Mouse (Mus musculus): Measurements from ENCODE around the gene Agap2. TPM values are rescaled to one million over a fixed set of nuclear protein-coding genes. Genes with fewer than 3 reads are reported as not detected.

Gene Agap2
- polyA plus RNA-seq, 2 experiments, result 0.32 to 5.3 TPM

- 92% methylated on average over 10 of the region's 10 CpGs for WGBS
- no peaks in the 10 kb centered on the region for H3K9me3 ChIP-seq (ENCODE audit: control insufficient read depth, low read length)
- no peak overlapping the region for H3K4me3 ChIP-seq (replicated peaks; ENCODE audit: low read length)
- H3K27ac ChIP-seq (replicated peaks; ENCODE audit: low read depth, low read length), result no peak overlapping the region
- H3K4me1 ChIP-seq (ENCODE audit: control insufficient read depth, insufficient read depth, low read length), result 0 out of 2 replicates have a peak, but pooled peaks cover 2% of the 10 kb centered on the region
- DNase-seq (ENCODE audit: low spot score) (no peak), ATAC-seq (ENCODE audit: low FRiP score, low read depth) (no peak)
- H3K4me2 ChIP-seq (replicated peaks; ENCODE audit: low read depth, low read length, severe bottlenecking), result no peak overlapping the region
- H3K9ac ChIP-seq (ENCODE audit: low read depth, low read length, severe bottlenecking), result no peak overlapping the region
- H3K36me3 ChIP-seq (ENCODE audit: control insufficient read depth, insufficient read depth, low read length), result peaks cover 33% of the 10 kb centered on the region
- no peaks in the 10 kb centered on the region for H3K27me3 ChIP-seq (ENCODE audit: control insufficient read depth, insufficient read depth, low read length)
- TF ChIP-seq POLR2A (IDR thresholded peaks at IDR 0.05; ENCODE audit: borderline replicate concordance, extremely low read depth, insufficient read depth, insufficient read length), result no peak
Observed at GRCm38 (mm10) chr10:127119229-127119628, 44.1 kb downstream of the Agap2 start.

- TF ChIP-seq POLR2A (IDR thresholded peaks at IDR 0.05; ENCODE audit: borderline replicate concordance, extremely low read depth, insufficient read depth, insufficient read length), result no peak
- Histone ChIP-seq H3K9me3 (ENCODE audit: control insufficient read depth, low read length) (no peaks in the 10 kb centered on the region), H3K27me3 (ENCODE audit: control insufficient read depth, insufficient read depth, low read length) (no peaks in the 10 kb centered on the region), H3K4me1 (ENCODE audit: control insufficient read depth, insufficient read depth, low read length) (0 out of 2 replicates have a peak, but pooled peaks cover 2% of the 10 kb centered on the region), H3K27ac (replicated peaks; ENCODE audit: low read depth, low read length) (no peak overlapping the region), H3K9ac (ENCODE audit: low read depth, low read length, severe bottlenecking) (peak overlapping the region; percentile 70), H3K4me2 (replicated peaks; ENCODE audit: low read depth, low read length, severe bottlenecking) (peak overlapping the region; percentile 93), H3K4me3 (replicated peaks; ENCODE audit: low read length) (peak overlapping the region; percentile 79), H3K36me3 (ENCODE audit: control insufficient read depth, insufficient read depth, low read length) (peaks cover 30% of the 10 kb centered on the region)
- WGBS, result 4% methylated on average over 32 of the region's 34 CpGs
- peak; percentile 4; the same call in 1 of the 2 replicates for ATAC-seq (ENCODE audit: low FRiP score, low read depth)
- no peak for DNase-seq (ENCODE audit: low spot score)
Observed at GRCm38 (mm10) chr10:127120301-127121065, 45.4 kb downstream of the Agap2 start.

- Histone ChIP-seq H3K9ac (ENCODE audit: low read depth, low read length, severe bottlenecking) (peak within 1 kb of the TSS; percentile 70), H3K36me3 (ENCODE audit: control insufficient read depth, insufficient read depth, low read length) (peaks cover 25% of the 10 kb centered on the region), H3K4me2 (replicated peaks; ENCODE audit: low read depth, low read length, severe bottlenecking) (peak within 1 kb of the TSS; percentile 93), H3K4me1 (ENCODE audit: control insufficient read depth, insufficient read depth, low read length) (0 out of 2 replicates have a peak, but pooled peaks cover 2% of the 10 kb centered on the region), H3K4me3 (replicated peaks; ENCODE audit: low read length) (peak within 1 kb of the TSS; percentile 79), H3K27me3 (ENCODE audit: control insufficient read depth, insufficient read depth, low read length) (no peaks in the 10 kb centered on the region), H3K9me3 (ENCODE audit: control insufficient read depth, low read length) (no peaks in the 10 kb centered on the region), H3K27ac (replicated peaks; ENCODE audit: low read depth, low read length) (no peak within 1 kb of the TSS)
- TF ChIP-seq POLR2A (IDR thresholded peaks at IDR 0.05; ENCODE audit: borderline replicate concordance, extremely low read depth, insufficient read depth, insufficient read length), result peak; percentile 50; the same call in 1 of the 2 replicates
- peak; percentile 99 for DNase-seq (ENCODE audit: low spot score)
- 0% methylated on average over 19 of the region's 19 CpGs for WGBS
- ATAC-seq (ENCODE audit: low FRiP score, low read depth), result peak; percentile 99
Observed at GRCm38 (mm10) chr10:127121066-127121477, 46.0 kb downstream of the Agap2 start, which contains the start of gene Os9. Gene Os9, minus strand, starts transcription at chr10:127121131.

- no peaks in the 10 kb centered on the region for H3K27me3 ChIP-seq (ENCODE audit: control insufficient read depth, insufficient read depth, low read length)
Observed at GRCm38 (mm10) chr10:127122018-127122417, 46.9 kb downstream of the Agap2 start.

GRCm38 (mm10) chr10:127122784-127123435 lies 47.8 kb downstream of the Agap2 start:
- Histone ChIP-seq H3K4me1 (ENCODE audit: control insufficient read depth, insufficient read depth, low read length) (0 out of 2 replicates have a peak, but pooled peaks cover 2% of the 10 kb centered on the region), H3K9me3 (ENCODE audit: control insufficient read depth, low read length) (no peaks in the 10 kb centered on the region), H3K4me2 (replicated peaks; ENCODE audit: low read depth, low read length, severe bottlenecking) (peak overlapping the region; percentile 48), H3K4me3 (replicated peaks; ENCODE audit: low read length) (0 out of 2 replicates have a peak overlapping the region, but pooled peaks have one; percentile 0), H3K36me3 (ENCODE audit: control insufficient read depth, insufficient read depth, low read length) (peaks cover 12% of the 10 kb centered on the region), H3K27me3 (ENCODE audit: control insufficient read depth, insufficient read depth, low read length) (no peaks in the 10 kb centered on the region), H3K27ac (replicated peaks; ENCODE audit: low read depth, low read length) (no peak overlapping the region), H3K9ac (ENCODE audit: low read depth, low read length, severe bottlenecking) (0 out of 2 replicates have a peak overlapping the region, but pooled peaks have one; percentile 9)
- no peak for ATAC-seq (ENCODE audit: low FRiP score, low read depth)
- no peak for TF ChIP-seq POLR2A (IDR thresholded peaks at IDR 0.05; ENCODE audit: borderline replicate concordance, extremely low read depth, insufficient read depth, insufficient read length)
- 14% methylated on average over 13 of the region's 13 CpGs for WGBS
- DNase-seq (ENCODE audit: low spot score), result peak; percentile 49

More at GRCm38 (mm10) chr10:127122018-127122417, 46.9 kb downstream of the Agap2 start:
- H3K4me2 ChIP-seq (replicated peaks; ENCODE audit: low read depth, low read length, severe bottlenecking), result no peak overlapping the region
- no peaks in the 10 kb centered on the region for H3K9me3 ChIP-seq (ENCODE audit: control insufficient read depth, low read length)
- ATAC-seq (ENCODE audit: low FRiP score, low read depth), result no peak
- no peak overlapping the region for H3K4me3 ChIP-seq (replicated peaks; ENCODE audit: low read length)
- 0 out of 2 replicates have a peak, but pooled peaks cover 2% of the 10 kb centered on the region for H3K4me1 ChIP-seq (ENCODE audit: control insufficient read depth, insufficient read depth, low read length)
- no peak for DNase-seq (ENCODE audit: low spot score)
- no peak overlapping the region for H3K27ac ChIP-seq (replicated peaks; ENCODE audit: low read depth, low read length)
- H3K9ac ChIP-seq (ENCODE audit: low read depth, low read length, severe bottlenecking), result no peak overlapping the region
- peaks cover 19% of the 10 kb centered on the region for H3K36me3 ChIP-seq (ENCODE audit: control insufficient read depth, insufficient read depth, low read length)
- no peak for TF ChIP-seq POLR2A (IDR thresholded peaks at IDR 0.05; ENCODE audit: borderline replicate concordance, extremely low read depth, insufficient read depth, insufficient read length)
- WGBS, result 87% methylated on average over 3 of the region's 3 CpGs

Measured in limb, embryonic 14.5 days (tissue).